Mouse (Mus musculus): Measurements from ENCODE around the gene Exog.

The Exog gene

GRCm38 (mm10) chr9:119472412-119472918 is 27.7 kb downstream of the Exog start:
- TF ChIP-seq POU5F1 (IDR thresholded peaks at IDR 0.05; ENCODE audit: borderline replicate concordance, low read length) (no peak), CTCF (conservative IDR thresholded peaks at IDR 0.05; ENCODE audit: low read length) (no peak), NANOG (IDR thresholded peaks at IDR 0.05; ENCODE audit: borderline replicate concordance, low read length) (no peak)
- peaks cover 7% of the 10 kb centered on the region; the same call in 1 of the 2 replicates for H3K27me3 ChIP-seq (ENCODE audit: insufficient read depth, low read length)
- no peaks in the 10 kb centered on the region for H3K9me3 ChIP-seq (ENCODE audit: low read length)
- no peaks in the 10 kb centered on the region for H3K36me3 ChIP-seq (ENCODE audit: insufficient read depth, low read length)
- H3K4me3 ChIP-seq (replicated peaks; ENCODE audit: low read length): no peak overlapping the region
- H3K4me1 ChIP-seq (replicated peaks; ENCODE audit: low read depth, low read length): peaks cover 20% of the 10 kb centered on the region

GRCm38 (mm10) chr9:119473011-119473410 is 28.3 kb downstream of the Exog start:
- peaks cover 18% of the 10 kb centered on the region for H3K4me1 ChIP-seq (replicated peaks; ENCODE audit: low read depth, low read length)
- TF ChIP-seq POU5F1 (IDR thresholded peaks at IDR 0.05; ENCODE audit: borderline replicate concordance, low read length) (no peak), NANOG (IDR thresholded peaks at IDR 0.05; ENCODE audit: borderline replicate concordance, low read length) (no peak), CTCF (conservative IDR thresholded peaks at IDR 0.05; ENCODE audit: low read length) (no peak)

GRCm38 (mm10) chr9:119473608-119474164 is 28.9 kb downstream of the Exog start:
- no peaks in the 10 kb centered on the region for H3K9me3 ChIP-seq (ENCODE audit: low read length)
- H3K27me3 ChIP-seq (ENCODE audit: insufficient read depth, low read length): peaks cover 11% of the 10 kb centered on the region
- TF ChIP-seq CTCF (conservative IDR thresholded peaks at IDR 0.05; ENCODE audit: low read length) (no peak), POU5F1 (IDR thresholded peaks at IDR 0.05; ENCODE audit: borderline replicate concordance, low read length) (no peak), NANOG (IDR thresholded peaks at IDR 0.05; ENCODE audit: borderline replicate concordance, low read length) (no peak)
- peaks cover 16% of the 10 kb centered on the region for H3K4me1 ChIP-seq (replicated peaks; ENCODE audit: low read depth, low read length)
- H3K36me3 ChIP-seq (ENCODE audit: insufficient read depth, low read length): no peaks in the 10 kb centered on the region
- no peak overlapping the region for H3K4me3 ChIP-seq (replicated peaks; ENCODE audit: low read length)

More at GRCm38 (mm10) chr9:119473011-119473410, 28.3 kb downstream of the Exog start:
- Histone ChIP-seq H3K27me3 (ENCODE audit: insufficient read depth, low read length) (peaks cover 10% of the 10 kb centered on the region), H3K9me3 (ENCODE audit: low read length) (no peaks in the 10 kb centered on the region), H3K4me3 (replicated peaks; ENCODE audit: low read length) (no peak overlapping the region), H3K36me3 (ENCODE audit: insufficient read depth, low read length) (no peaks in the 10 kb centered on the region)

GRCm38 (mm10) chr9:119474717-119475611 is 30.2 kb downstream of the Exog start:
- Histone ChIP-seq H3K4me1 (replicated peaks; ENCODE audit: low read depth, low read length) (0 out of 2 replicates have a peak, but pooled peaks cover 5% of the 10 kb centered on the region), H3K27me3 (ENCODE audit: insufficient read depth, low read length) (peaks cover 11% of the 10 kb centered on the region), H3K9me3 (ENCODE audit: low read length) (no peaks in the 10 kb centered on the region), H3K36me3 (ENCODE audit: insufficient read depth, low read length) (no peaks in the 10 kb centered on the region), H3K4me3 (replicated peaks; ENCODE audit: low read length) (no peak overlapping the region)
- TF ChIP-seq NANOG (IDR thresholded peaks at IDR 0.05; ENCODE audit: borderline replicate concordance, low read length) (no peak), CTCF (conservative IDR thresholded peaks at IDR 0.05; ENCODE audit: low read length) (no peak), POU5F1 (IDR thresholded peaks at IDR 0.05; ENCODE audit: borderline replicate concordance, low read length) (no peak)

- Histone ChIP-seq H3K9me3 (ENCODE audit: low read length) (no peaks in the 10 kb centered on the region), H3K36me3 (ENCODE audit: insufficient read depth, low read length) (no peaks in the 10 kb centered on the region), H3K4me3 (replicated peaks; ENCODE audit: low read length) (no peak overlapping the region), H3K4me1 (replicated peaks; ENCODE audit: low read depth, low read length) (peaks cover 6% of the 10 kb centered on the region; the same call in 1 of the 2 replicates), H3K27me3 (ENCODE audit: insufficient read depth, low read length) (peaks cover 16% of the 10 kb centered on the region)
- TF ChIP-seq CTCF (conservative IDR thresholded peaks at IDR 0.05; ENCODE audit: low read length) (no peak), POU5F1 (IDR thresholded peaks at IDR 0.05; ENCODE audit: borderline replicate concordance, low read length) (no peak)
Observed at GRCm38 (mm10) chr9:119477754-119478153, 33.0 kb downstream of the Exog start.

GRCm38 (mm10) chr9:119478345-119478744 is 33.6 kb downstream of the Exog start:
- Histone ChIP-seq H3K9me3 (ENCODE audit: low read length) (no peaks in the 10 kb centered on the region), H3K36me3 (ENCODE audit: insufficient read depth, low read length) (no peaks in the 10 kb centered on the region), H3K4me3 (replicated peaks; ENCODE audit: low read length) (no peak overlapping the region), H3K4me1 (replicated peaks; ENCODE audit: low read depth, low read length) (peaks cover 10% of the 10 kb centered on the region), H3K27me3 (ENCODE audit: insufficient read depth, low read length) (peaks cover 21% of the 10 kb centered on the region)
- TF ChIP-seq POU5F1 (IDR thresholded peaks at IDR 0.05; ENCODE audit: borderline replicate concordance, low read length) (no peak), CTCF (conservative IDR thresholded peaks at IDR 0.05; ENCODE audit: low read length) (no peak), NANOG (IDR thresholded peaks at IDR 0.05; ENCODE audit: borderline replicate concordance, low read length) (no peak)

GRCm38 (mm10) chr9:119479297-119479696 is 34.6 kb downstream of the Exog start:
- Histone ChIP-seq H3K36me3 (ENCODE audit: insufficient read depth, low read length) (no peaks in the 10 kb centered on the region), H3K9me3 (ENCODE audit: low read length) (no peaks in the 10 kb centered on the region), H3K4me1 (replicated peaks; ENCODE audit: low read depth, low read length) (peaks cover 20% of the 10 kb centered on the region), H3K27me3 (ENCODE audit: insufficient read depth, low read length) (peaks cover 22% of the 10 kb centered on the region), H3K4me3 (replicated peaks; ENCODE audit: low read length) (no peak overlapping the region)
- no peak for TF ChIP-seq CTCF (conservative IDR thresholded peaks at IDR 0.05; ENCODE audit: low read length)
- TF ChIP-seq POU5F1 (IDR thresholded peaks at IDR 0.05; ENCODE audit: borderline replicate concordance, low read length): no peak
- no peak for TF ChIP-seq NANOG (IDR thresholded peaks at IDR 0.05; ENCODE audit: borderline replicate concordance, low read length)

GRCm38 (mm10) chr9:119481612-119482011 is 36.9 kb downstream of the Exog start:
- H3K27me3 ChIP-seq (ENCODE audit: insufficient read depth, low read length): peaks cover 30% of the 10 kb centered on the region
- peaks cover 36% of the 10 kb centered on the region for H3K4me1 ChIP-seq (replicated peaks; ENCODE audit: low read depth, low read length)
- H3K36me3 ChIP-seq (ENCODE audit: insufficient read depth, low read length): no peaks in the 10 kb centered on the region
- H3K9me3 ChIP-seq (ENCODE audit: low read length): no peaks in the 10 kb centered on the region
- TF ChIP-seq NANOG (IDR thresholded peaks at IDR 0.05; ENCODE audit: borderline replicate concordance, low read length): no peak
- TF ChIP-seq CTCF (conservative IDR thresholded peaks at IDR 0.05; ENCODE audit: low read length): no peak
- TF ChIP-seq POU5F1 (IDR thresholded peaks at IDR 0.05; ENCODE audit: borderline replicate concordance, low read length): no peak
- no peak overlapping the region for H3K4me3 ChIP-seq (replicated peaks; ENCODE audit: low read length)
